Mouse (Mus musculus): ENCODE results near the gene Plgrkt. TPM values are rescaled to one million over a fixed set of nuclear protein-coding genes. Genes with fewer than 3 reads are reported as not detected.

Gene Plgrkt
- polyA plus RNA-seq, 1 experiment from 2014 or later = 72.8 TPM

DNA sequence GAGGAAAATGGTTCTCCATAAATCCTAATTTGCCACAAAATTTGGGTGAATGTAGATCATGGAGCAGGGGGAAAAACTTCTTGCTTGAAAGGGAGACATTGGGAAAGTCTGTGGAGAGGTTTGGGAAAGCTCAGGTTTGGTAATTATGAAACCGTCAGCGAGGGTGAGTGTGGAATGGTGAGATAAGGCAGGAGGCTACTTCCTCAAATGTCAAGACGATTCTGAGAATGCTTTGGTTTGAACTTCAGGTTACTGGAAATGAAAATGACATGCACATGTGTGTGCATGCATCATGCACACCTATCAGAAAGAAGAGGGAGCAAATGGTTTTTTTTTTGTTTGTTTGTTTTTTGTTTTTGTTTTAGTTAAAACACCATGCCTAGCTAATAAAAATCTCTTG, 33.3 kb upstream of the Plgrkt start:
- Histone ChIP-seq H3K4me1 (no peaks in the 10 kb centered on the region; the same call in 1 of the 2 replicates), H3K9me3 (no peaks in the 10 kb centered on the region), H3K27ac (no peak overlapping the region), H3K27me3 (no peaks in the 10 kb centered on the region), H3K4me2 (replicated peaks) (no peak overlapping the region), H3K9ac (no peak overlapping the region), H3K36me3 (no peaks in the 10 kb centered on the region), H3K4me3 (no peak overlapping the region)
- ATAC-seq (ENCODE audit: insufficient number of reproducible peaks, insufficient read depth, low FRiP score, low TSS enrichment) = no peak
- WGBS = 76% methylated on average over 3 of the region's 3 CpGs

- H3K36me3 ChIP-seq = no peaks in the 10 kb centered on the region
- H3K4me1 ChIP-seq = no peaks in the 10 kb centered on the region; the same call in 1 of the 2 replicates
- H3K27ac ChIP-seq = no peak overlapping the region
- H3K27me3 ChIP-seq = no peaks in the 10 kb centered on the region
- no peak overlapping the region for H3K9ac ChIP-seq
- H3K9me3 ChIP-seq = no peaks in the 10 kb centered on the region
- no peak overlapping the region for H3K4me3 ChIP-seq
- no peak overlapping the region for H3K4me2 ChIP-seq (replicated peaks)
- ATAC-seq (ENCODE audit: insufficient number of reproducible peaks, insufficient read depth, low FRiP score, low TSS enrichment) = no peak
- WGBS = 93% methylated on average over 4 of the region's 4 CpGs
Observed at GRCm38 (mm10) chr19:29399786-29400185, 32.6 kb upstream of the Plgrkt start.

- no peak overlapping the region for H3K9ac ChIP-seq
- no peak for ATAC-seq (ENCODE audit: insufficient number of reproducible peaks, insufficient read depth, low FRiP score, low TSS enrichment)
- H3K9me3 ChIP-seq = no peaks in the 10 kb centered on the region
- H3K4me1 ChIP-seq = no peaks in the 10 kb centered on the region
- WGBS = 57% methylated on average over 1 of the region's 1 CpGs
- no peak overlapping the region for H3K4me2 ChIP-seq (replicated peaks)
- no peak overlapping the region for H3K27ac ChIP-seq
- H3K4me3 ChIP-seq = no peak overlapping the region
- H3K36me3 ChIP-seq = no peaks in the 10 kb centered on the region
- no peaks in the 10 kb centered on the region for H3K27me3 ChIP-seq
Observed at GRCm38 (mm10) chr19:29396353-29396752, 29.2 kb upstream of the Plgrkt start.

- no peaks in the 10 kb centered on the region for H3K4me1 ChIP-seq
- 88% methylated on average over 2 of the region's 2 CpGs for WGBS
- H3K9me3 ChIP-seq = no peaks in the 10 kb centered on the region
- H3K4me2 ChIP-seq (replicated peaks) = no peak overlapping the region
- no peaks in the 10 kb centered on the region for H3K27me3 ChIP-seq
- no peak overlapping the region for H3K9ac ChIP-seq
- no peak overlapping the region for H3K27ac ChIP-seq
- no peaks in the 10 kb centered on the region for H3K36me3 ChIP-seq
- H3K4me3 ChIP-seq = no peak overlapping the region
- ATAC-seq (ENCODE audit: insufficient number of reproducible peaks, insufficient read depth, low FRiP score, low TSS enrichment) = no peak
Observed at GRCm38 (mm10) chr19:29394721-29395120, 27.5 kb upstream of the Plgrkt start.

DNA sequence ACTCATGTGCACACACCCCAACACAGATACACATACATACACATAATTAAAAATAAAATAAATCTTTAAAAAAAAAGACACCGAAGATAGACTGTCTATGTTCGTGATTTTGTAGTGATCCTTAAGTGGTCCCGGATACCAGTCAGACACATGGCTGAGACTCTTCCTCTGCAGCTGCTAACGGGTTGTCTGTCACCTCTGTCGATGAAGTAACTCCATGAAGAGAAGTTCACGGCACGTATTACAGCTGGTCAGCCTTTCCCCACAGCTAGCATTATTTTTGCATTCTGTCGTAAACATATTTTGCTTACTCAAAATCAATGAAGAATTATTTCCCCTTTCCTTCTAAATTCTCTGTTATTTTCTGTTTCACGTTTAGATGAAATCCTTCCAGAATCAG, 26.1 kb upstream of the Plgrkt start:
- no peak overlapping the region for H3K4me2 ChIP-seq (replicated peaks)
- no peaks in the 10 kb centered on the region for H3K4me1 ChIP-seq
- H3K9ac ChIP-seq = no peak overlapping the region
- H3K36me3 ChIP-seq = no peaks in the 10 kb centered on the region
- H3K27ac ChIP-seq = no peak overlapping the region
- 87% methylated on average over 9 of the region's 9 CpGs for WGBS
- H3K4me3 ChIP-seq = no peak overlapping the region
- no peaks in the 10 kb centered on the region for H3K27me3 ChIP-seq
- ATAC-seq (ENCODE audit: insufficient number of reproducible peaks, insufficient read depth, low FRiP score, low TSS enrichment) = no peak
- H3K9me3 ChIP-seq = no peaks in the 10 kb centered on the region

GRCm38 (mm10) chr19:29391279-29391678, 24.1 kb upstream of the Plgrkt start:
- H3K4me1 ChIP-seq = no peaks in the 10 kb centered on the region
- 61% methylated on average over 4 of the region's 4 CpGs for WGBS
- H3K4me3 ChIP-seq = no peak overlapping the region
- H3K27me3 ChIP-seq = no peaks in the 10 kb centered on the region
- no peak overlapping the region for H3K9ac ChIP-seq
- H3K36me3 ChIP-seq = no peaks in the 10 kb centered on the region
- H3K27ac ChIP-seq = no peak overlapping the region
- H3K9me3 ChIP-seq = no peaks in the 10 kb centered on the region
- H3K4me2 ChIP-seq (replicated peaks) = no peak overlapping the region
- no peak for ATAC-seq (ENCODE audit: insufficient number of reproducible peaks, insufficient read depth, low FRiP score, low TSS enrichment)

DNA sequence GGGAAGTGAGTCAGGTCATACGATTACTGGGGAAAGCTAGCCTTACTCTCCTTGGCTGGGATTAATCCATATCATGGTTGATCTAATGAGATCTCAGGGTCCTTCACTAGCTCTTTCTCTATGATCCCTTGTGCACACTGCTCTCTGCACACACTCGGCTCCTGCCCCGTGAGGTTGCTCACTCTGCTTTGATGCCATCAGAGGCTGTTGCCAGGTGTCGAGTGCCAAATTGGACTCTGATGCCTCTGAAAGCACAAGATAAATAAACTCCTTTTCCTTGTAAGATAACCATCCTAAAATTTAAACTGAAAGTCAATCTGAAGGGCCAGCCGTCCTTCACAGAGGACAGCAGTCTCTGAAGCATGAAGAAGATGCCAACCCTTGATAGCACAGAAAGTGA, 23.3 kb upstream of the Plgrkt start:
- H3K4me1 ChIP-seq = no peaks in the 10 kb centered on the region
- H3K36me3 ChIP-seq = no peaks in the 10 kb centered on the region
- H3K27ac ChIP-seq = no peak overlapping the region
- no peak overlapping the region for H3K4me3 ChIP-seq
- H3K4me2 ChIP-seq (replicated peaks) = no peak overlapping the region
- H3K9ac ChIP-seq = no peak overlapping the region
- H3K9me3 ChIP-seq = no peaks in the 10 kb centered on the region
- WGBS = 73% methylated on average over 5 of the region's 5 CpGs
- no peak for ATAC-seq (ENCODE audit: insufficient number of reproducible peaks, insufficient read depth, low FRiP score, low TSS enrichment)
- H3K27me3 ChIP-seq = no peaks in the 10 kb centered on the region

DNA sequence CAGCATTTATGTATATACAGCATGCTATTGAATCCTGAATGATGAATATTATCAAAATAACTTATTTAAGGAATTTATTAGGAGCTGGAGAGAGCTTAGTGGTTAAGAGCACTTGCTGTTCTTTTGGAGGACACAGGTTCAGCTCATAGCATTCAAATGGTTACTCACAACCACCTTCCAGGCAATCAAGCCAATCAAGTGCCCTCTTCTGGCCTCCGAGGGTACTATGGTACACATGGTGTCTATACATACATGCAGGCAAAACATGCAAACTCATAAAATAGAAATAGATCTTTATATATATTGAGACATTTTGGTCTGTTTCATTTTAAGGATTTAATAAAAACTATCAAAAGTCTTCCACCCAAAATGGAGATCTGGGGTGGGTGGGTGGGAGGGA, 21.6 kb upstream of the Plgrkt start:
- H3K27me3 ChIP-seq = no peaks in the 10 kb centered on the region
- no peak for ATAC-seq (ENCODE audit: insufficient number of reproducible peaks, insufficient read depth, low FRiP score, low TSS enrichment)
- H3K4me3 ChIP-seq = no peak overlapping the region
- H3K4me1 ChIP-seq = no peaks in the 10 kb centered on the region
- no peaks in the 10 kb centered on the region for H3K36me3 ChIP-seq
- H3K4me2 ChIP-seq (replicated peaks) = no peak overlapping the region
- H3K9ac ChIP-seq = no peak overlapping the region
- 91% methylated on average over 1 of the region's 1 CpGs for WGBS
- H3K9me3 ChIP-seq = no peaks in the 10 kb centered on the region
- H3K27ac ChIP-seq = no peak overlapping the region

GRCm38 (mm10) chr19:29385822-29386221, 18.6 kb upstream of the Plgrkt start:
- no peak for ATAC-seq (ENCODE audit: insufficient number of reproducible peaks, insufficient read depth, low FRiP score, low TSS enrichment)
- H3K4me3 ChIP-seq = no peak overlapping the region
- no peak overlapping the region for H3K9ac ChIP-seq
- no peaks in the 10 kb centered on the region for H3K36me3 ChIP-seq
- H3K27ac ChIP-seq = no peak overlapping the region
- no peak overlapping the region for H3K4me2 ChIP-seq (replicated peaks)
- 87% methylated on average over 4 of the region's 4 CpGs for WGBS
- H3K9me3 ChIP-seq = no peaks in the 10 kb centered on the region
- no peaks in the 10 kb centered on the region for H3K4me1 ChIP-seq
- H3K27me3 ChIP-seq = no peaks in the 10 kb centered on the region

GRCm38 (mm10) chr19:29384994-29385393, 17.8 kb upstream of the Plgrkt start:
- Histone ChIP-seq H3K4me2 (replicated peaks) (no peak overlapping the region), H3K27me3 (no peaks in the 10 kb centered on the region), H3K9ac (no peak overlapping the region), H3K36me3 (no peaks in the 10 kb centered on the region), H3K27ac (no peak overlapping the region), H3K4me3 (no peak overlapping the region), H3K9me3 (no peaks in the 10 kb centered on the region), H3K4me1 (no peaks in the 10 kb centered on the region)
- 87% methylated on average over 6 of the region's 6 CpGs for WGBS
- no peak for ATAC-seq (ENCODE audit: insufficient number of reproducible peaks, insufficient read depth, low FRiP score, low TSS enrichment)

DNA sequence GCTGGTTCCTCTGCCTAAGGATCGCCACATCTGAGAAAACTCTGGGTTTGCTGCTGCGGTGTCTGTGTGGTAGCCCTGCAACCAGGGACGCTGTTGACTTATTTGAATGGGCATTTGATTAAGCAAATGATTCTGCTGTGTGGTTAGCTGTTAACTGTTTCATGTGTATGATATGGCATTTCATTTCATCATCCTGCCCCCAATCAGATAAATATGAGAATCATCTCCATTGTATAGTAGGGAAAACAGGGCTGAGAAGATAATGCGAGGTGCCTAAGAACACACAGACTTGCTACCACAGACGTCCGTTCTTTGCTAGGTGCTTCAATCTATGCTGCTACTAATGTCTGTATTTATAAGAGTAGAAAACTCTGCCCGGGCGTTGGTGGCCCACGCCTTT, 17.2 kb upstream of the Plgrkt start:
- no peak overlapping the region for H3K27ac ChIP-seq
- no peak overlapping the region for H3K4me2 ChIP-seq (replicated peaks)
- no peak overlapping the region for H3K4me3 ChIP-seq
- no peaks in the 10 kb centered on the region for H3K27me3 ChIP-seq
- WGBS = 87% methylated on average over 9 of the region's 9 CpGs
- no peak for ATAC-seq (ENCODE audit: insufficient number of reproducible peaks, insufficient read depth, low FRiP score, low TSS enrichment)
- H3K4me1 ChIP-seq = no peaks in the 10 kb centered on the region
- H3K9ac ChIP-seq = no peak overlapping the region
- no peaks in the 10 kb centered on the region for H3K36me3 ChIP-seq
- H3K9me3 ChIP-seq = no peaks in the 10 kb centered on the region

DNA sequence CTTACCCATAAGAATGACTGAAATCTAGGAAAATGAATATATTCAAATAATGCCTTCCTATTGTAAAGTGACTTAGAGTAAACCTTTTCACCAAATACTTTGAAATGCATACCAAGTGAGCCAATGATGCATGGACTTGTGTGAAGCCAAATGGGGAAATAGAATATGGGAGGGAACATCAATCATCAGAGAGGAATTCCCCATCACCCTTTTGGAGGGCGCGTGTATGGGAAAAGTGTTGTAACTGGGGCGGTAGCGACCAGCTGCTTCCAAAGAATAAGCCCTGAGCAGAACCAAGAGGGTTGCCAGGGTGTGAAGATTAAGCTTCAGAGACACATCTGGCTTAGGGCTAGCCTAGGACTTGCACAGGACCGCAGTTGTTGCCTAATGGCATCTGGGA, 16.2 kb upstream of the Plgrkt start:
- WGBS = 94% methylated on average over 5 of the region's 5 CpGs
- H3K4me2 ChIP-seq (replicated peaks) = no peak overlapping the region
- no peaks in the 10 kb centered on the region for H3K27me3 ChIP-seq
- no peak overlapping the region for H3K4me3 ChIP-seq
- no peaks in the 10 kb centered on the region for H3K9me3 ChIP-seq
- no peak overlapping the region for H3K27ac ChIP-seq
- no peaks in the 10 kb centered on the region for H3K36me3 ChIP-seq
- no peak overlapping the region for H3K9ac ChIP-seq
- H3K4me1 ChIP-seq = no peaks in the 10 kb centered on the region
- no peak for ATAC-seq (ENCODE audit: insufficient number of reproducible peaks, insufficient read depth, low FRiP score, low TSS enrichment)
